In genomic region chr7:47102970-47103369, GRCm38 (mm10) we compare ENCODE assay signal across 33 mouse cellular contexts. TPM values are rescaled to one million over a fixed set of nuclear protein-coding genes. Genes with fewer than 3 reads are reported as not detected.
"Had no signal": no experiment of that assay in that cellular context is flagged by ENCODE, and none has a peak within 500 bp of the region (broad histone marks: within the 10 kb centered on the region; RNA-seq: fewer than 3 reads in every experiment).

No protein-coding gene starts in this region.

- H3K36me3 ChIP-seq: embryonic facial prominence, embryonic 10.5 days; embryonic facial prominence, embryonic 12.5 days; embryonic facial prominence, embryonic 13.5 days; embryonic facial prominence, embryonic 15.5 days; forebrain, embryonic 10.5 days; forebrain, embryonic 12.5 days; forebrain, embryonic 15.5 days; heart, embryonic 10.5 days had no signal

- H3K27ac ChIP-seq: embryonic facial prominence, embryonic 10.5 days; embryonic facial prominence, embryonic 12.5 days; embryonic facial prominence, embryonic 13.5 days; embryonic facial prominence, embryonic 15.5 days; forebrain, embryonic 10.5 days; forebrain, embryonic 12.5 days; forebrain, embryonic 13.5 days; forebrain, embryonic 15.5 days; gastrocnemius, adult 2 months; heart, adult 2 months; heart, embryonic 10.5 days had no signal

- H3K9ac ChIP-seq: embryonic facial prominence, embryonic 12.5 days; embryonic facial prominence, embryonic 13.5 days; embryonic facial prominence, embryonic 15.5 days; forebrain, embryonic 12.5 days; forebrain, embryonic 13.5 days; forebrain, embryonic 15.5 days; forebrain, postnatal 0 days had no signal

- DNase-seq: cerebellum, adult 9-11 months; cerebellum, postnatal 10 days; cerebellum, postnatal 14 days; cerebellum, postnatal 25 days; cerebellum, postnatal 36 days; embryo, embryonic 11 days; forebrain, postnatal 0 days; gastrocnemius, adult 2 months; gastrocnemius, postnatal 10 days; gastrocnemius, postnatal 14 days; gastrocnemius, postnatal 25 days; heart, adult 11 months; heart, adult 18-20 months; heart, adult 2 months had no signal

- H3K4me3 ChIP-seq: embryonic facial prominence, embryonic 10.5 days; embryonic facial prominence, embryonic 12.5 days; embryonic facial prominence, embryonic 13.5 days; embryonic facial prominence, embryonic 15.5 days; erythroblast, embryonic 14.5 days; forebrain, embryonic 10.5 days; forebrain, embryonic 12.5 days; forebrain, embryonic 13.5 days; forebrain, embryonic 15.5 days; gastrocnemius, adult 2 months; heart, adult 2 months; heart, embryonic 10.5 days had no signal

- ATAC-seq: forebrain, embryonic 13.5 days; forebrain, embryonic 14.5 days; forebrain, embryonic 15.5 days; forebrain, embryonic 16.5 days; forebrain, postnatal 0 days had no signal

- H3K27me3 ChIP-seq: embryonic facial prominence, embryonic 12.5 days; embryonic facial prominence, embryonic 13.5 days; embryonic facial prominence, embryonic 15.5 days; forebrain, embryonic 12.5 days; forebrain, embryonic 13.5 days; forebrain, embryonic 15.5 days had no signal

- H3K4me1 ChIP-seq: embryonic facial prominence, embryonic 10.5 days; embryonic facial prominence, embryonic 12.5 days; embryonic facial prominence, embryonic 13.5 days; embryonic facial prominence, embryonic 15.5 days; forebrain, embryonic 10.5 days; forebrain, embryonic 12.5 days; forebrain, embryonic 13.5 days; forebrain, embryonic 15.5 days; heart, embryonic 10.5 days had no signal

- H3K4me2 ChIP-seq: embryonic facial prominence, embryonic 12.5 days; embryonic facial prominence, embryonic 13.5 days; embryonic facial prominence, embryonic 15.5 days; forebrain, embryonic 12.5 days; forebrain, embryonic 13.5 days; forebrain, embryonic 15.5 days; heart, embryonic 11.5 days had no signal

- H3K9me3 ChIP-seq: embryonic facial prominence, embryonic 10.5 days; embryonic facial prominence, embryonic 12.5 days; embryonic facial prominence, embryonic 13.5 days; embryonic facial prominence, embryonic 15.5 days; forebrain, embryonic 10.5 days; forebrain, embryonic 12.5 days; forebrain, embryonic 13.5 days; forebrain, embryonic 15.5 days; heart, embryonic 10.5 days had no signal

RNA-seq across cellular contexts. Expression of gene Ptpn5, which starts 30.5 kb away (rescaled TPM):
- total RNA-seq: common myeloid progenitor, adult 5-6 weeks; gastrocnemius, adult 18-20 months; gastrocnemius, adult 2 months; gastrocnemius, adult 8-10 months; gastrocnemius, postnatal 14 days; gastrocnemius, postnatal 25 days; gastrocnemius, postnatal 4 days; granulocyte monocyte progenitor cell, adult 5-6 weeks; heart, adult 18-20 months; heart, adult 2 months; heart, adult 8-10 months had no signal
- polyA plus RNA-seq: erythroblast, embryonic 14.5 days; heart, adult 2 months had no signal
